Mouse (Mus musculus) layer of hippocampus, adult 2 months (tissue): ENCODE results near the gene Dph5. TPM values are rescaled to one million over a fixed set of nuclear protein-coding genes. Genes with fewer than 3 reads are reported as not detected.

Source experiments
- DNase-seq, 2 experiments: peaks; one replicate each; pipeline ENCODE4 v3.0.0; 2022; ENCODE audit warnings: low spot score in 2 of 2
- H3K27ac ChIP-seq: fragments of 200-600 bp; 2 replicates; pipeline ENCODE4 v1.8.1; 2022
- H3K4me3 ChIP-seq: fragments of 200-600 bp; 2 replicates; pipeline ENCODE4 v1.8.1; 2022; ENCODE audit warnings: mild to moderate bottlenecking
- CTCF ChIP-seq: fragments of 200-600 bp; conservative IDR thresholded peaks from 2 replicates; pipeline ENCODE4 v1.8.1; 2022; ENCODE audit warnings: antibody characterized with exemption, mild to moderate bottlenecking, moderate library complexity
- total RNA-seq, 2 experiments: library from RNA; stranded (reverse); gene quantifications; 2 replicates each; pipeline ENCODE4 v1.2.3; 2021

The Dph5 gene
- total RNA-seq, 2 experiments from 2014 or later, result 13.1 to 16.2 TPM

- TF ChIP-seq CTCF, result no peak
- no peak overlapping the region for H3K27ac ChIP-seq
- DNase-seq, result no peak
- no peak overlapping the region for H3K4me3 ChIP-seq
These were observed 37.0 kb downstream of the Dph5 start for GRCm38 (mm10) chr3:115924401-115925190.

GRCm38 (mm10) chr3:115926531-115926930 is 38.9 kb downstream of the Dph5 start:
- DNase-seq, result no peak
- no peak overlapping the region for H3K27ac ChIP-seq
- TF ChIP-seq CTCF, result no peak
- no peak overlapping the region for H3K4me3 ChIP-seq

GRCm38 (mm10) chr3:115931701-115932100 is 44.1 kb downstream of the Dph5 start:
- no peak for TF ChIP-seq CTCF
- Histone ChIP-seq H3K4me3 (no peak overlapping the region), H3K27ac (no peak overlapping the region)
- DNase-seq, result no peak

- Histone ChIP-seq H3K27ac (no peak overlapping the region), H3K4me3 (no peak overlapping the region)
- no peak for TF ChIP-seq CTCF
- peak; percentile 32 to 69 for DNase-seq
These were observed 45.9 kb downstream of the Dph5 start for GRCm38 (mm10) chr3:115933293-115934186.

GRCm38 (mm10) chr3:115936734-115937599 is 49.3 kb downstream of the Dph5 start:
- no peak overlapping the region for H3K27ac ChIP-seq
- peak; percentile 84 for TF ChIP-seq CTCF
- no peak overlapping the region for H3K4me3 ChIP-seq
- DNase-seq, result peak in 1 of 2 experiments; percentile 36

GRCm38 (mm10) chr3:115937807-115938206 is 50.2 kb downstream of the Dph5 start:
- H3K4me3 ChIP-seq, result no peak overlapping the region
- no peak for TF ChIP-seq CTCF
- DNase-seq, result no peak
- no peak overlapping the region for H3K27ac ChIP-seq

GRCm38 (mm10) chr3:115940510-115940909 is 52.9 kb downstream of the Dph5 start:
- DNase-seq, result no peak
- Histone ChIP-seq H3K27ac (no peak overlapping the region), H3K4me3 (no peak overlapping the region)
- TF ChIP-seq CTCF, result no peak

- DNase-seq, result no peak
- no peak overlapping the region for H3K4me3 ChIP-seq
- TF ChIP-seq CTCF, result no peak
- no peak overlapping the region for H3K27ac ChIP-seq
These were observed 53.8 kb downstream of the Dph5 start for GRCm38 (mm10) chr3:115941464-115941863.

GRCm38 (mm10) chr3:115944376-115944775 is 56.7 kb downstream of the Dph5 start:
- no peak overlapping the region for H3K4me3 ChIP-seq
- TF ChIP-seq CTCF, result no peak
- no peak overlapping the region for H3K27ac ChIP-seq
- no peak for DNase-seq

- TF ChIP-seq CTCF, result no peak
- no peak for DNase-seq
- Histone ChIP-seq H3K4me3 (no peak overlapping the region), H3K27ac (no peak overlapping the region)
These were observed 58.6 kb downstream of the Dph5 start for GRCm38 (mm10) chr3:115946272-115946671.

GRCm38 (mm10) chr3:115949220-115949920 is 61.7 kb downstream of the Dph5 start:
- TF ChIP-seq CTCF, result no peak
- H3K4me3 ChIP-seq, result no peak overlapping the region
- no peak for DNase-seq
- H3K27ac ChIP-seq, result no peak overlapping the region
